Mouse (Mus musculus) MEL-GATA-1-ER (cell line): ENCODE measurements at regions not wholly inside any gene's neighbourhood (a gene's known extent, or its start where the extent isn't known, plus 50 kb on each side); places are given as distances from the start of the nearest gene placed in this dataset.

Experiments used
- DNase-seq: peaks from one replicate; pipeline ENCODE4 v3.0.0-alpha.2; 2012; ENCODE audit warnings: low read depth; ENCODE audit errors: extremely low read depth

DNA sequence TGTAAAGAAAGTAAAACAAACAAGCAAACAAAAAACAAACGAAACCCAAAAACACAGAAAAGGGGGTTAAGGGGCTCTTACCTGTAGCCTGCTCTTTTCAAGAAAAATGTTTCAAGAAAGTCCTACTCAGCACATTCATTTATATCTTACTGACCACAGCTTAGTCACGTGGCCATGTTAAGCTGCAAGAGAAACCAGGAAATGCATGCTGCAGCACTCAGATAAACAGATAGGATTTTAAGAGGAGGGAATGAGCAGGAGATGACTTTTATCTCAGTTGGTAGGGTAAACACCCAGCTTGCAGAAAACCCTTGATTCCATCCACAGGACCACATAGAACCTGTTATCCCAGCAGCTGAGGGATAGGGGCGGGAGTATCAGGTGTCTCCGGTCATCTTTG lies 62.9 kb upstream of the Sfmbt2 start:
- DNase-seq = peak; percentile 56

DNA sequence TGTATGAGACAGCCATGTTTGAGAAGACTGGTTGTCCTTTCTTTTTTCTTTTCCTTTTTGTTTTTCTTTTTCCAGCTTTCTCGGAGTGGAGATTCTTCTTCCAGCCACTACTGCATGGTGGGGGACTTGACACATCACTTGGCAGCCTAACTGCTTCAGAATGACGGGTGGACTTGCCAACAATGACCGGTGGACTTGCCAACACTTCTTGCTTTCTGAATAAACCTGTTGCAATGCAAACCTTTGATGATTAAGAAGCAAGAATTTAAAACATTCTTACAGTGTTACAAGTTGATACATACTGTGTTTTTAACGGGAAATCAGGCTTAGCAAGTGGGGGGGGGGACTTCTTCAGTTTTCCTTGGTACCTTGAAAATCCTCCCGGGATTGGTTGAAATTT lies 60.7 kb upstream of the Sfmbt2 start:
- no peak for DNase-seq

DNA sequence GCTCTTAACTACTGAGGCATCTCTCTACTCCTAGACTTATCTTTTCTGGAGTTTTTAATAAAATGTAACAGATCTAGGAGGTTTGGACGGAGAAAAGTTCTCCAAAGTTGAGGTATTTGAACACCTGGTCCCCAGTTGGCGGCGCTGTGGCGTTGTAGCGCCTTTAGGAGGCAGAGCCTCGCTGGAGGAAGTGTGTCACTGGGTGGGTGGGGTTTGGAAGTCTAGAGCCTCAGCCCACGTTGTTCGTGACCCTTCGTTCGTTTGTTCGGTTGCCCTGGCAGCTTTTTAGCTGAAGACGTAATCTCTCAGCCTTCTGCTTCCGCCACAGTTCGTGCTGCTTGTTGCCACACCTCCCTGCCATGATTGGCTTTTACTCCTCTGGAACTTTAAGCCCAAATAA lies 58.6 kb upstream of the Sfmbt2 start:
- DNase-seq = peak; percentile 86

DNA sequence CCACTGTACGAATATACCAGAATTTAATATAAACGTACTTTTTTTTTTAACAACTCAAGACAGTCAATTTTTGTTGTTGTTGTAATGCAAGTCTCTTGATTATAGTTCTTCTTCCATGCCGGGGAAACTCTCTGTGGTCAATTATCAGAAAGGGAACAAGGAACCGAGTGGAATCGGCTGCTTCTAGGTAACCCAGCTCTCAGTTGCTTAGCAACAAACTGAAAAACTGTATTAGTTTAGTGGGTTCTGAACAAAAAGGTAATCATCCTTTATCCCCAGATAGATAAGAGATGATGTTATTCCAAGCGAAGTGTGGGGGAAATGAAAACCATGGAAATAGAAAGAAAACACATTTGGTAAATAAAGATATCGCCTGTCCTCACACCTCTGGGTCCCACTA lies 57.9 kb upstream of the Sfmbt2 start:
- peak; percentile 14 for DNase-seq

DNA sequence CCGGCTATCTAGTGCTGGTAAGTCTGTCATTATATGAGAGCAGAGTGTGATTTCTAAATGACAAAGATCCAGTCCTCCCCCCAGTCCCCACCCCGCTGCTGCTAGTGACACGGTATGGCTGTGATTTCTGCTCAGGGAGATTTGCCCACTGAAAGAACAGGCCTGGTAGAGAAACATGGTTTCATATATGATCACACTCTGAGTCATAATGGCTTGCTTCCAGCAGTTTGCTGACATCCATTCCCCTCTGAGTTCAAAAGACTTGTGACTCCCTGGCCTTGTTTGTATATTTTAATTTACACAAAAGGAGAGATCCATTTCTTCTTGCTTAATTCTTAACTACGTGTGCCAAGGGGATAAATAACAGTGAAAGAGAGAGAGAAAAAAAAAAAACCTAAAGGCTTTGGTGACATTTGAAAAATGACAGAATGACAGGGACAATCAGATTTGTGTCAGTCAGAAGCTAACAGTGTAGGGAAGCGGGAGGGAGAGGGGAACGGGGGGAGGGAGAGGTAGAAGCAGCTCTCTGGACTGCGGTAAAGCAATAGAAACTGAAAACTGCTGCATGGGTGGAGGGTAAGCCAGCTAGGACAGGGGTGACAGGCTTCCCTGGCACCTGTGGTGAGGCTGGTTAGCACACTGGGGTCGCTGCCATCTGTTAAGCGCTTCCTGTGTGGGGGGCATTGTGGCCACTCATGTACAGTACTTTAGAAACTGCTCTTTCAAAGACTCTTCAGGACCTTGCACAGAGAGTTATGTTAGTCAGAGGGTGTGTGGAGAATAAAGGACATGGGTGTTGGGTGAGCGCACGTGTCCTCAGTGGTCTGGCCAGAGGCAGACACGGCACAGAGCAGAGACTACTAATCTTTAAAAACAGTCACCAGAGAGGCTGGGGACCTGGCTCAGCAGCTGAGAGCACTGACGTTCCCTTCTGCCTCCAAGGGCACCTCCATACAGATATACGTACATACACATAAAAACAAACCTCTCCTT lies 55.8 kb upstream of the Sfmbt2 start:
- DNase-seq = no peak

DNA sequence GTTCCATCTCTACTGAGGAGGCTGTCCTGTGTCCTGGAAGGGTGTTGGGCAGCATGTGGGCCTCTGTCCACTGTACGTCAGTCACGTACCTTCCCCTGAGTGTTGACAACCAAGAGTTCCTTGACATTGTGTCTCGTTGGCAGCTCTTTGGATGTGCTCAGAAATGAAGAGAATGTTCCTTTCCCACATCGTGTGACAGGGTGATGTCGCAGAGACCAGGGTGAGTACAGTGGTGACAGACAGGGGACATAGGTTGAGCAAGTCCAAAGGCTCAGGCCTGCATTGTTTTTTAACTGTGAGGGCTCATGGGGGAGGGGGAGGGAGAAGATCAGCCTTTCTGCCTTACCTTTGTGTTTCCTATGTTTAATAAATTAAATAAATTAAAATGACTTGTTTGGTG lies 54.0 kb upstream of the Sfmbt2 start:
- DNase-seq = no peak

DNA sequence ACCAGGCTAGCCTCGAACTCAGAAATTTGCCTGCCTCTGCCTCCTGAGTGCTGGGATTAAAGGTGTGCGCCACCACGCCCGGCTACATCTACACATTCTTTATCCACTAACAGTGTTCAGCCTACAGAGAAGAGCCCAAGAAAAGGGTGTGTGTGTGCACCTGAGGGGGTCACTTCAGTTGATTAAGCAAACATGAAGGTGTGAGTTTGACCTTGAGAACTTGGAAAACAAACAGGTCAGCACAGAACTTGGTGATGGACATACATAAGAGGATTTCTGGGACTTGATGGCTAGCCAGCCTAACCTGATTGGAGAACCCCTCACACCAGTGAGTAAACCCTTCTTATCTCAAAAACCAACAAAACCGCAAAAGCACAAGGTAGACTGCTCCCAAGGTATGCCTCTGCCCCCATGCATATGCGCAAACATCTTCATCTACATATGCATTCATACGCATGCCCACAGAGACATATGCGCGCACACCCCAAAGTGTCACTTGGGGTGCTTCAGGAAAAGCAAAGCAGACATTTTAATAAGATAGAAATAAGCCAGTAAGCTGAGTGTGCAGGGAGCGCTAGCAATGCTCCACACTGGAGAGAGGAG lies 52.0 kb upstream of the Sfmbt2 start:
- DNase-seq = no peak
